18 mouse cellular contexts compared by ENCODE assay signal in genomic region chr7:140912846-140913482, GRCm38 (mm10). TPM values are rescaled to one million over a fixed set of nuclear protein-coding genes. Genes with fewer than 3 reads are reported as not detected.
A peak's percentile ranks its signal among the peaks of the same experiment; 100 is the strongest.
DNase-seq lines count a peak whose midpoint lies in the region; ATAC-seq lines count a peak whose summit lies in the region.
"Had no signal": no experiment of that assay in that cellular context is flagged by ENCODE, and none has a peak within 500 bp of the region (broad histone marks: within the 10 kb centered on the region; RNA-seq: fewer than 3 reads in every experiment).

No protein-coding gene starts in this region.

- H3K4me2 ChIP-seq in liver, embryonic 12.5 days: 0 out of 2 replicates have a peak overlapping the region, but pooled peaks have one; percentile 13
- H3K4me2 ChIP-seq in stomach, embryonic 15.5 days: no peak overlapping the region
- no peak overlapping the region for H3K4me2 ChIP-seq in midbrain, embryonic 16.5 days (ENCODE audit: low read length)
- no peak overlapping the region for H3K4me2 ChIP-seq in hindbrain, embryonic 11.5 days (replicated peaks; ENCODE audit: low read depth, low read length)
- H3K4me2 ChIP-seq: embryonic facial prominence, embryonic 13.5 days; hindbrain, embryonic 12.5 days; midbrain, embryonic 11.5 days; neural tube, embryonic 13.5 days had no signal

- H3K9ac ChIP-seq in liver, embryonic 12.5 days: no peak overlapping the region
- no peak overlapping the region for H3K9ac ChIP-seq in stomach, embryonic 15.5 days
- H3K9ac ChIP-seq in midbrain, embryonic 16.5 days (ENCODE audit: low read depth, low read length): no peak overlapping the region
- H3K9ac ChIP-seq in hindbrain, embryonic 11.5 days (ENCODE audit: low read depth, low read length): no peak overlapping the region
- H3K9ac ChIP-seq: embryonic facial prominence, embryonic 13.5 days; hindbrain, embryonic 12.5 days; neural tube, embryonic 13.5 days had no signal

- H3K4me1 ChIP-seq in liver, embryonic 12.5 days: peaks cover 21% of the 10 kb centered on the region
- peaks cover 5% of the 10 kb centered on the region; the same call in 1 of the 2 replicates for H3K4me1 ChIP-seq in stomach, embryonic 15.5 days
- H3K4me1 ChIP-seq in midbrain, embryonic 16.5 days (ENCODE audit: control insufficient read depth, insufficient read depth, low read length): no peaks in the 10 kb centered on the region
- H3K4me1 ChIP-seq in hindbrain, embryonic 11.5 days (replicated peaks; ENCODE audit: control insufficient read depth, insufficient read depth, low read length): no peaks in the 10 kb centered on the region
- H3K4me1 ChIP-seq: embryonic facial prominence, embryonic 13.5 days had no signal

- H3K27me3 ChIP-seq in liver, embryonic 12.5 days (replicated peaks): peaks cover 4% of the 10 kb centered on the region; the same call in 1 of the 2 replicates
- H3K27me3 ChIP-seq in stomach, embryonic 15.5 days (replicated peaks): no peaks in the 10 kb centered on the region
- H3K27me3 ChIP-seq in midbrain, embryonic 16.5 days (ENCODE audit: control insufficient read depth, insufficient read depth, low read depth, low read length): no peaks in the 10 kb centered on the region
- no peaks in the 10 kb centered on the region for H3K27me3 ChIP-seq in hindbrain, embryonic 11.5 days (ENCODE audit: control insufficient read depth, insufficient read depth, low read length)

- ATAC-seq in liver, embryonic 12.5 days: no peak
- ATAC-seq in stomach, embryonic 15.5 days (ENCODE audit: insufficient read depth, low FRiP score, low read depth): peak; percentile 85
- ATAC-seq in midbrain, embryonic 16.5 days: no peak
- ATAC-seq in hindbrain, embryonic 11.5 days (ENCODE audit: low FRiP score): no peak
- ATAC-seq: inflammation-experienced regulatory T-cells, adult 6 months had no signal

- no peak overlapping the region for H3K4me3 ChIP-seq in liver, embryonic 12.5 days
- no peak overlapping the region for H3K4me3 ChIP-seq in stomach, embryonic 15.5 days (replicated peaks)
- no peak overlapping the region for H3K4me3 ChIP-seq in midbrain, embryonic 16.5 days (ENCODE audit: low read depth, low read length)
- no peak overlapping the region for H3K4me3 ChIP-seq in hindbrain, embryonic 11.5 days (ENCODE audit: low read depth, low read length)
- H3K4me3 ChIP-seq: embryonic facial prominence, embryonic 13.5 days; hindbrain, embryonic 12.5 days; neural tube, embryonic 13.5 days had no signal

- H3K27ac ChIP-seq in liver, embryonic 12.5 days: peak overlapping the region; percentile 32; the same call in 1 of the 2 replicates
- H3K27ac ChIP-seq in stomach, embryonic 15.5 days: peak overlapping the region; percentile 87
- no peak overlapping the region for H3K27ac ChIP-seq in midbrain, embryonic 16.5 days (ENCODE audit: low read length)
- no peak overlapping the region for H3K27ac ChIP-seq in hindbrain, embryonic 11.5 days (ENCODE audit: low read depth, low read length)
- H3K27ac ChIP-seq: embryonic facial prominence, embryonic 13.5 days; hindbrain, embryonic 12.5 days; neural tube, embryonic 13.5 days had no signal

- H3K9me3 ChIP-seq in liver, embryonic 12.5 days (replicated peaks): no peaks in the 10 kb centered on the region
- H3K9me3 ChIP-seq in stomach, embryonic 15.5 days: no peaks in the 10 kb centered on the region
- no peaks in the 10 kb centered on the region for H3K9me3 ChIP-seq in midbrain, embryonic 16.5 days (replicated peaks; ENCODE audit: control insufficient read depth, low read length, poor library complexity, severe bottlenecking)
- H3K9me3 ChIP-seq in hindbrain, embryonic 11.5 days (ENCODE audit: control insufficient read depth, low read length): no peaks in the 10 kb centered on the region
- H3K9me3 ChIP-seq: embryonic facial prominence, embryonic 13.5 days; hindbrain, embryonic 12.5 days; neural tube, embryonic 13.5 days had no signal

- 64% methylated on average over 5 of the region's 5 CpGs for WGBS in liver, embryonic 12.5 days (ENCODE audit: insufficient replicate concordance)
- WGBS in stomach, embryonic 15.5 days: 55% methylated on average over 5 of the region's 5 CpGs
- 86% methylated on average over 5 of the region's 5 CpGs for WGBS in midbrain, embryonic 16.5 days
- 71% methylated on average over 5 of the region's 5 CpGs for WGBS in hindbrain, embryonic 11.5 days

- no peaks in the 10 kb centered on the region for H3K36me3 ChIP-seq in liver, embryonic 12.5 days
- H3K36me3 ChIP-seq in stomach, embryonic 15.5 days: no peaks in the 10 kb centered on the region
- no peaks in the 10 kb centered on the region for H3K36me3 ChIP-seq in midbrain, embryonic 16.5 days (ENCODE audit: control insufficient read depth, insufficient read depth, low read length)
- H3K36me3 ChIP-seq in hindbrain, embryonic 11.5 days (ENCODE audit: control insufficient read depth, insufficient read depth, low read length): no peaks in the 10 kb centered on the region
- H3K36me3 ChIP-seq: embryonic facial prominence, embryonic 13.5 days; hindbrain, embryonic 12.5 days; neural tube, embryonic 13.5 days had no signal

- peak; percentile 56 for DNase-seq in kidney, adult 18-20 months
- no peak for DNase-seq in kidney, postnatal 10 days
- DNase-seq in kidney, adult 9 months: peak; percentile 81
- no peak for DNase-seq in cerebellum, adult 8-10 months
- DNase-seq in hindbrain, embryonic 11.5 days (ENCODE audit: low spot score): no peak
- DNase-seq: adrenal gland, postnatal 14 days; cerebellum, adult 18-20 months; gastrocnemius, postnatal 14 days; lung, adult 18-20 months had no signal

RNA-seq across cellular contexts. Expression of gene Nlrp6, which starts 7.7 kb away (rescaled TPM):
- polyA plus RNA-seq in liver, embryonic 12.5 days (2016; fragmentation: Nextera tagmentation; extraction: Ambion mirVana): 1.1 and 1.4 TPM in 2 replicates
- polyA plus RNA-seq in stomach, embryonic 15.5 days (2015; fragmentation: Nextera tagmentation; extraction: Ambion mirVana): 9.9 and 13.8 TPM in 2 replicates
- polyA plus RNA-seq in midbrain, embryonic 16.5 days (2015; fragmentation: Nextera tagmentation; extraction: Ambion mirVana): 0.58 and 0.81 TPM in 2 replicates
- 0.06 and 0.17 TPM in 2 replicates for polyA plus RNA-seq in hindbrain, embryonic 11.5 days (2014; fragmentation: Nextera tagmentation; extraction: Ambion mirVana)
- polyA plus RNA-seq: inflammation-experienced regulatory T-cells, adult 6 months; urinary bladder, adult 2 months had no signal

RNA-seq across cellular contexts. Expression of gene Cox8b, which starts 12.7 kb away (rescaled TPM):
- not detected in 2 replicates for polyA plus RNA-seq in liver, embryonic 12.5 days (2016; fragmentation: Nextera tagmentation; extraction: Ambion mirVana)
- polyA plus RNA-seq in stomach, embryonic 15.5 days (2015; fragmentation: Nextera tagmentation; extraction: Ambion mirVana): 0.76 and 2.6 TPM in 2 replicates
- not detected in 2 replicates for polyA plus RNA-seq in midbrain, embryonic 16.5 days (2015; fragmentation: Nextera tagmentation; extraction: Ambion mirVana)
- 0.86 TPM in 1 of 2 replicates, not detected in the other for polyA plus RNA-seq in hindbrain, embryonic 11.5 days (2014; fragmentation: Nextera tagmentation; extraction: Ambion mirVana)
- polyA plus RNA-seq: hindbrain, embryonic 12.5 days; inflammation-experienced regulatory T-cells, adult 6 months; midbrain, embryonic 11.5 days had no signal

RNA-seq across cellular contexts. Expression of gene Pgghg, which starts 28.2 kb away (rescaled TPM):
- 7.8 and 7.9 TPM in 2 replicates for polyA plus RNA-seq in liver, embryonic 12.5 days (2016; fragmentation: Nextera tagmentation; extraction: Ambion mirVana)
- polyA plus RNA-seq in stomach, embryonic 15.5 days (2015; fragmentation: Nextera tagmentation; extraction: Ambion mirVana): 21.2 and 23.5 TPM in 2 replicates
- 5.4 and 6.3 TPM in 2 replicates for polyA plus RNA-seq in midbrain, embryonic 16.5 days (2015; fragmentation: Nextera tagmentation; extraction: Ambion mirVana)
- polyA plus RNA-seq in hindbrain, embryonic 11.5 days (2014; fragmentation: Nextera tagmentation; extraction: Ambion mirVana): 9.7 and 10.6 TPM in 2 replicates

RNA-seq across cellular contexts. Expression of gene Sirt3, which starts 30.9 kb away (rescaled TPM):
- 16.0 and 18.1 TPM in 2 replicates for polyA plus RNA-seq in liver, embryonic 12.5 days (2016; fragmentation: Nextera tagmentation; extraction: Ambion mirVana)
- polyA plus RNA-seq in stomach, embryonic 15.5 days (2015; fragmentation: Nextera tagmentation; extraction: Ambion mirVana): 25.7 and 28.7 TPM in 2 replicates
- polyA plus RNA-seq in midbrain, embryonic 16.5 days (2015; fragmentation: Nextera tagmentation; extraction: Ambion mirVana): 49.1 and 58.2 TPM in 2 replicates
- polyA plus RNA-seq in hindbrain, embryonic 11.5 days (2014; fragmentation: Nextera tagmentation; extraction: Ambion mirVana): 21.6 and 23.3 TPM in 2 replicates

RNA-seq across cellular contexts. Expression of gene Psmd13, which starts 31.2 kb away (rescaled TPM):
- polyA plus RNA-seq in liver, embryonic 12.5 days (2016; fragmentation: Nextera tagmentation; extraction: Ambion mirVana): 204 and 213 TPM in 2 replicates
- 214 and 219 TPM in 2 replicates for polyA plus RNA-seq in stomach, embryonic 15.5 days (2015; fragmentation: Nextera tagmentation; extraction: Ambion mirVana)
- polyA plus RNA-seq in midbrain, embryonic 16.5 days (2015; fragmentation: Nextera tagmentation; extraction: Ambion mirVana): 260 and 268 TPM in 2 replicates
- 182 and 243 TPM in 2 replicates for polyA plus RNA-seq in hindbrain, embryonic 11.5 days (2014; fragmentation: Nextera tagmentation; extraction: Ambion mirVana)

Comparison
In these comparisons a context has a peak if more than half of its experiments do, and no peak if none do; other contexts are left out.
1. DNase-seq: peak in kidney, adult 18-20 months (single experiment) and kidney, adult 9 months (single experiment); none in kidney, postnatal 10 days (single experiment), cerebellum, adult 8-10 months (single experiment) and hindbrain, embryonic 11.5 days (single experiment).
2. H3K27ac ChIP-seq: peak in liver, embryonic 12.5 days (single experiment) and stomach, embryonic 15.5 days (single experiment); none in midbrain, embryonic 16.5 days (single experiment) and hindbrain, embryonic 11.5 days (single experiment).